Mouse (Mus musculus) embryonic fibroblast, embryonic 13.5 days (primary cell): ENCODE data around the gene Nlrc3.

Experiments
- CTCF ChIP-seq: IDR thresholded peaks from 2 replicates; pipeline ENCODE4 v1.5.1; 2011; ENCODE audit warnings: mild to moderate bottlenecking, control low read depth, low read length, moderate library complexity, borderline replicate concordance; ENCODE audit not compliant: insufficient read depth
- POLR2A ChIP-seq: IDR thresholded peaks from 2 replicates; pipeline ENCODE4 v1.6.1; 2011; ENCODE audit warnings: low read depth, mild to moderate bottlenecking, control low read depth, low read length, moderate library complexity

- TF ChIP-seq POLR2A: no peak
- TF ChIP-seq CTCF: no peak
Observed at GRCm38 (mm10) chr16:3956369-3956768, 20.1 kb downstream of the Nlrc3 start.
